Mouse (Mus musculus): ENCODE data around the gene Mrps30. TPM values are rescaled to one million over a fixed set of nuclear protein-coding genes. Genes with fewer than 3 reads are reported as not detected.
A peak's percentile ranks its signal among the peaks of the same experiment; 100 is the strongest.

The Mrps30 gene
- polyA plus RNA-seq, 1 experiment, result 12.0 TPM

GRCm38 (mm10) chr13:118363342-118363741 lies 23.7 kb downstream of the Mrps30 start:
- Histone ChIP-seq H3K36me3 (ENCODE audit: control insufficient read depth, insufficient read depth, low read length) (no peaks in the 10 kb centered on the region), H3K27me3 (ENCODE audit: control insufficient read depth, insufficient read depth, low read length) (no peaks in the 10 kb centered on the region), H3K27ac (ENCODE audit: insufficient read depth, low read length) (no peak overlapping the region), H3K4me1 (ENCODE audit: control insufficient read depth, insufficient read depth, insufficient read length) (no peaks in the 10 kb centered on the region), H3K4me3 (ENCODE audit: extremely low read depth, insufficient read depth, insufficient read length) (no peak overlapping the region)
- DNase-seq (ENCODE audit: low read depth in 1 of 2, low spot score in 2 of 2), result no peak
- TF ChIP-seq POLR2A (IDR thresholded peaks at IDR 0.05; ENCODE audit: low read depth, low read length) (no peak), CTCF (IDR thresholded peaks at IDR 0.05; ENCODE audit: extremely low read depth, insufficient read depth, insufficient read length, insufficient replicate concordance) (no peak)
- 89% methylated on average over 6 of the region's 6 CpGs for WGBS

GRCm38 (mm10) chr13:118350870-118351269 lies 36.2 kb downstream of the Mrps30 start:
- no peaks in the 10 kb centered on the region for H3K27me3 ChIP-seq (ENCODE audit: control insufficient read depth, insufficient read depth, low read length)
- DNase-seq (ENCODE audit: low read depth in 1 of 2, low spot score in 2 of 2), result no peak
- no peaks in the 10 kb centered on the region for H3K36me3 ChIP-seq (ENCODE audit: control insufficient read depth, insufficient read depth, low read length)
- no peak overlapping the region for H3K4me3 ChIP-seq (ENCODE audit: extremely low read depth, insufficient read depth, insufficient read length)
- 91% methylated on average over 10 of the region's 10 CpGs for WGBS
- no peak for TF ChIP-seq POLR2A (IDR thresholded peaks at IDR 0.05; ENCODE audit: low read depth, low read length)
- no peak overlapping the region for H3K27ac ChIP-seq (ENCODE audit: insufficient read depth, low read length)
- no peaks in the 10 kb centered on the region for H3K4me1 ChIP-seq (ENCODE audit: control insufficient read depth, insufficient read depth, insufficient read length)

- DNase-seq (ENCODE audit: low read depth in 1 of 2, low spot score in 2 of 2), result no peak
- 22% methylated on average over 10 of the region's 10 CpGs for WGBS
- Histone ChIP-seq H3K27me3 (ENCODE audit: control insufficient read depth, insufficient read depth, low read length) (no peaks in the 10 kb centered on the region), H3K27ac (ENCODE audit: insufficient read depth, low read length) (no peak overlapping the region), H3K4me1 (ENCODE audit: control insufficient read depth, insufficient read depth, insufficient read length) (no peaks in the 10 kb centered on the region), H3K36me3 (ENCODE audit: control insufficient read depth, insufficient read depth, low read length) (no peaks in the 10 kb centered on the region), H3K4me3 (ENCODE audit: extremely low read depth, insufficient read depth, insufficient read length) (no peak overlapping the region)
- TF ChIP-seq POLR2A (IDR thresholded peaks at IDR 0.05; ENCODE audit: low read depth, low read length) (no peak), CTCF (IDR thresholded peaks at IDR 0.05; ENCODE audit: extremely low read depth, insufficient read depth, insufficient read length, insufficient replicate concordance) (peak; percentile 11; the same call in 1 of the 2 replicates)
Measured at GRCm38 (mm10) chr13:118350257-118350656, 36.8 kb downstream of the Mrps30 start.

Other genes with a start within 250 kb of the Mrps30 start
- gene B430218F22Rik, start 622 bp downstream of the Mrps30 start, polyA plus RNA-seq (2012; rRNA removed), result 0.07 and 0.13 TPM in 2 replicates